Mouse (Mus musculus): Measurements from ENCODE around the gene Foxj3. TPM values are rescaled to one million over a fixed set of nuclear protein-coding genes. Genes with fewer than 3 reads are reported as not detected.
A peak's percentile ranks its signal among the peaks of the same experiment; 100 is the strongest.

Gene Foxj3
- polyA plus RNA-seq, 1 experiment from 2014 or later: 14.6 TPM

DNA sequence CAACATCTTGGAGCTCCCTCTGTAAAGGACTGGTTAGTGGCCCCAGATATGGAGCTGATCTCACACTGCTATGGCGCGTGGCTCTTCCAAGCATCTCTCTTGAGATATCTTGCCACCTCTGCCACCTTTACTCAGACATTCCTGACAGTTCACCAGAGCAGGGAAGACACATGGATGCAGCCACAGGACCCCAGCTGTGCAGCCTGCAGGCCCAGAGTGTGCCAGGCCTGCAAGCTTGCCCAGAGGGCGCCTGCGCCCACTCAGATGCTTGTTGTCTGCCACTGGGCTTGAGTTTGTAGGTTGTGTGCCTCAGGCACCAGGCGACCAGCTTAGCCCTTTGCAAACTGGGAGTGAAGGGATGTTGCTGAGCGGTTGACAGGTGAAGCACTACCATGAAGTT is 133.9 kb downstream of the Foxj3 start:
- DNase-seq (ENCODE audit: low spot score): no peak
- Histone ChIP-seq H3K4me2 (ENCODE audit: low read length) (no peak overlapping the region), H3K36me3 (ENCODE audit: insufficient read depth, low read length) (no peaks in the 10 kb centered on the region), H3K9ac (ENCODE audit: low read depth, low read length) (no peak overlapping the region), H3K4me1 (replicated peaks; ENCODE audit: insufficient read depth, low read length) (no peaks in the 10 kb centered on the region), H3K4me3 (replicated peaks; ENCODE audit: low read depth, low read length) (no peak overlapping the region), H3K27me3 (ENCODE audit: insufficient read depth, low read length) (no peaks in the 10 kb centered on the region), H3K27ac (no peak overlapping the region), H3K9me3 (replicated peaks; ENCODE audit: low read length) (no peaks in the 10 kb centered on the region)
- TF ChIP-seq CTCF (IDR thresholded peaks at IDR 0.05; ENCODE audit: low read depth): no peak
- 89% methylated on average over 6 of the region's 6 CpGs for WGBS
- no peak for ATAC-seq (replicated peaks; ENCODE audit: low FRiP score, low read depth)

DNA sequence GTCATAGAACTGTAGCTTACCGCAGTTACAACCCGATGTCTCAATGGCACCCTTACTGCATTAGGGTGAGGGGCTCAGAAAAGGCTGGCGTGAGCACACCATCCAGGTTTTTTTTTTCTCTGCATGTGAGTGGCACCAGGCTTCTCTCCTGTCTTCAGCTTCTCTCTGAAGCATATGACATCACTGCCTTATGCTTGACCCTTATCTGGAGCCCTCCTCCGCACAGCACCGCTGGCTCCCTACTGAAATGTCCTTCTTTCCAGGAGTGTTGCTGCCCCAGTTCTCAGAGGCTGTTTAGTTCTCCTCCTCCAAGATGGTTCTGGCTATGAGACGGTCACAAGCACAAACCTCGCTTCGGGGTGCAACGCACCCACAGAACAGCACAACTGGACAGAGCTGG is 134.4 kb downstream of the Foxj3 start:
- DNase-seq (ENCODE audit: low spot score) (no peak), ATAC-seq (replicated peaks; ENCODE audit: low FRiP score, low read depth) (no peak)
- Histone ChIP-seq H3K9me3 (replicated peaks; ENCODE audit: low read length) (no peaks in the 10 kb centered on the region), H3K4me1 (replicated peaks; ENCODE audit: insufficient read depth, low read length) (no peaks in the 10 kb centered on the region), H3K4me3 (replicated peaks; ENCODE audit: low read depth, low read length) (no peak overlapping the region), H3K4me2 (ENCODE audit: low read length) (no peak overlapping the region), H3K9ac (ENCODE audit: low read depth, low read length) (no peak overlapping the region), H3K36me3 (ENCODE audit: insufficient read depth, low read length) (no peaks in the 10 kb centered on the region), H3K27me3 (ENCODE audit: insufficient read depth, low read length) (no peaks in the 10 kb centered on the region), H3K27ac (no peak overlapping the region)
- 84% methylated on average over 9 of the region's 9 CpGs for WGBS
- TF ChIP-seq CTCF (IDR thresholded peaks at IDR 0.05; ENCODE audit: low read depth): no peak

DNA sequence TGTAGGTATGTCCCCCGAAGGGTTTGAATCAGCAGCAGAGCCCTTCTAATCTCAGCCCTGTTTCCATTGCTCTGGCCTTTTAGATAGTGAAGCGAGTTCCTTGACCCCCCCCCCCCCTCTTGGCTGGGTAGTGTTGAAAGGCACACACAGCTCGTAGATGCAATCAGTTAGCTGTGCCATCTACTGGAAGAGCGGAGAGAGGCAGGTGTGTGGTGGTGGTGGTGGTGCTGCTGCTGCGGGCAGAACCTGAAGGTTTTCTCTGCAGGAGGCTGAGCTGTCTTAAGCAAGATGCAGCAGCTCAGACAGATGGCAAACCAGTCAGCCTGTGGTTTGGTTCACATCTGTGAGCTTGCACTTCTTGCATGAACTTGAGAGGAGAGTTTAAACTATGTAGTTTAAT is 135.9 kb downstream of the Foxj3 start:
- ATAC-seq (replicated peaks; ENCODE audit: low FRiP score, low read depth) (no peak), DNase-seq (ENCODE audit: low spot score) (no peak)
- H3K4me1 ChIP-seq (replicated peaks; ENCODE audit: insufficient read depth, low read length): no peaks in the 10 kb centered on the region
- peak; percentile 43; the same call in 1 of the 2 replicates for TF ChIP-seq CTCF (IDR thresholded peaks at IDR 0.05; ENCODE audit: low read depth)
- H3K9ac ChIP-seq (ENCODE audit: low read depth, low read length): no peak overlapping the region
- H3K36me3 ChIP-seq (ENCODE audit: insufficient read depth, low read length): no peaks in the 10 kb centered on the region
- H3K27me3 ChIP-seq (ENCODE audit: insufficient read depth, low read length): no peaks in the 10 kb centered on the region
- H3K9me3 ChIP-seq (replicated peaks; ENCODE audit: low read length): no peaks in the 10 kb centered on the region
- WGBS: 47% methylated on average over 5 of the region's 5 CpGs
- no peak overlapping the region for H3K4me2 ChIP-seq (ENCODE audit: low read length)
- H3K4me3 ChIP-seq (replicated peaks; ENCODE audit: low read depth, low read length): no peak overlapping the region
- H3K27ac ChIP-seq: no peak overlapping the region

Other genes with a start within 250 kb of the Foxj3 start
- 606 and 676 TPM in 2 replicates for gene Ybx1, start 242.4 kb upstream of the Foxj3 start, polyA plus RNA-seq (2015; fragmentation: Nextera tagmentation; extraction: Ambion mirVana)
- gene Ppih, start 216.5 kb upstream of the Foxj3 start, polyA plus RNA-seq (2015; fragmentation: Nextera tagmentation; extraction: Ambion mirVana): 74.6 and 75.7 TPM in 2 replicates
- 6.6 and 7.6 TPM in 2 replicates for gene Ccdc30, start 121.5 kb upstream of the Foxj3 start, polyA plus RNA-seq (2015; fragmentation: Nextera tagmentation; extraction: Ambion mirVana)
- 64.5 and 68.0 TPM in 2 replicates for gene Ppcs, start 114.6 kb upstream of the Foxj3 start, polyA plus RNA-seq (2015; fragmentation: Nextera tagmentation; extraction: Ambion mirVana)
- gene Zmynd12, start 114.2 kb upstream of the Foxj3 start, polyA plus RNA-seq (2015; fragmentation: Nextera tagmentation; extraction: Ambion mirVana): 1.6 and 1.7 TPM in 2 replicates
- 1.7 TPM in 2 replicates for gene Rimkla, start 44.4 kb upstream of the Foxj3 start, polyA plus RNA-seq (2015; fragmentation: Nextera tagmentation; extraction: Ambion mirVana)
- 5.2 and 6.3 TPM in 2 replicates for gene Frg2f1, start 2.5 kb downstream of the Foxj3 start, polyA plus RNA-seq (2015; fragmentation: Nextera tagmentation; extraction: Ambion mirVana)
- 20.1 and 27.0 TPM in 2 replicates for gene Guca2a, start 100.7 kb downstream of the Foxj3 start, polyA plus RNA-seq (2015; fragmentation: Nextera tagmentation; extraction: Ambion mirVana)
- gene Guca2b, start 122.0 kb downstream of the Foxj3 start, polyA plus RNA-seq (2015; fragmentation: Nextera tagmentation; extraction: Ambion mirVana): 21.3 and 37.1 TPM in 2 replicates
- 8.3 TPM in 2 replicates for gene Hivep3, start 196.8 kb downstream of the Foxj3 start, polyA plus RNA-seq (2015; fragmentation: Nextera tagmentation; extraction: Ambion mirVana)

All from kidney, postnatal 0 days (tissue).